Mouse (Mus musculus): ENCODE data around the gene Bcas1.

- TF ChIP-seq CTCF (IDR thresholded peaks at IDR 0.05; ENCODE audit: low read depth, low read length) (no peak), GATA1 (IDR thresholded peaks at IDR 0.05; ENCODE audit: borderline replicate concordance, low read length) (no peak), TAL1 (conservative IDR thresholded peaks at IDR 0.05; ENCODE audit: low read depth, low read length) (no peak), POLR2AphosphoS5 (IDR thresholded peaks at IDR 0.05; ENCODE audit: insufficient replicate concordance, low read depth, low read length) (no peak)
Observed at GRCm38 (mm10) chr2:170406438-170406837, 21.2 kb downstream of the Bcas1 start.

All from G1E (cell line).